Mouse (Mus musculus): ENCODE data around the gene Gm29797.
A peak's percentile ranks its signal among the peaks of the same experiment; 100 is the strongest.

The Gm29797 gene

DNA sequence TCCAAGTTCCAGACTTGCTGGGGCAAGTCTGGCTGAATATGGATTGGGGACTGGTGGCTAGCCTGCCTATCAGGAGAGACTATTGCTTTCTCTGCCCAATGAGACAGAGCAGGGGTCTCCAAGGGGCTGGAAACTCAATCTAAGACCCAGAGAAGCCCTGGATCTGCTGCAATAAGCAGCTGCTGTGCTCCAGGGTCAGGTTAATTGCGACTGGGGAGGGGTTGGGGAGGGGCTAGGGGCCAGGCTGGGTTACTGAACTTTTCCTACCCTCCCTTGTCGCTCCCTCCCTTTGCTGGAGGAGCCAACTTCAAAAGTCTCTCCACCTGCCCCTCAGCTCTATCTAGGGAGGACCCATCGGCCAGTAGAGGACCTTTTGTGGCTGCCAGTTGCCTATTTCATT is at the start of gene Gm29797:
TSS of gene Gm29797 (plus strand) at position 301 of the 400 bp plus-strand sequence.
- DNase-seq (ENCODE audit: low spot score in 2 of 2), result no peak

DNA sequence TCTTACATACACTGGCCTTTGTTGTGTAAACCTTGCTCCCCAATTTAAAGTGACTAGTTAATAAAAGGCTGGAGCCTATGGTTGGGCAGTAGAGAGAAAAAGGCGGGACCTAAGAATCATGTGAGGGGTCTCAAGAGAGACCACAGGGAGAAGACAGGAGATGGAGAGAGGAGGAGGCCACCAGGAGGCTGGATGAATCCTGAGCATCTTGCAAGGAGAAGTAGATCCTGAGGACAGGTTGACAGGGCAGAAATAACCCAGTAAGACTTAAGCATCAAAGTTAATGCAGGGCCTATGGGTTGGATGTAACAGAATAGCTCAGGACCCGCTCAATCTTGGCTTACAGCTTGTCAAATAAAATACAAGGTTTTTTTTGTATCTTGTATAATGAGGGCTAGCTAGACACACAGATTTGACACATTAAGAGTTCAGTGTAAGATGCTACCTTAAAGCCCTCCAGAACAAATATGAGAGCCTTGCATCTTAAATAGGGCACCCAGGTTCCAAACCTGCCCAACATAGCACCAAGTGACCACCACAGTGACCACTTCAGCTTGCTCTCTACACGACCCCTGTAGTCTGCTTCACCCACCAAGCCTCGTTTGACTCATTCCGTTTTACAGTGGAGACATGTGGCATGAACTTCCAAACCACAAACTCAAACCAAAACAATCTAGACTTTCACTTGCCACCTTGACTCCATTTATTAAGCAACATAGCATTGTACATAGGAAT is 37.9 kb upstream of the Gm29797 start:
- DNase-seq (ENCODE audit: low spot score in 2 of 2), result no peak

GRCm38 (mm10) chr2:181623401-181623800 is 33.4 kb upstream of the Gm29797 start:
- DNase-seq (ENCODE audit: low spot score in 2 of 2), result peak in 1 of 2 experiments; percentile 22

DNA sequence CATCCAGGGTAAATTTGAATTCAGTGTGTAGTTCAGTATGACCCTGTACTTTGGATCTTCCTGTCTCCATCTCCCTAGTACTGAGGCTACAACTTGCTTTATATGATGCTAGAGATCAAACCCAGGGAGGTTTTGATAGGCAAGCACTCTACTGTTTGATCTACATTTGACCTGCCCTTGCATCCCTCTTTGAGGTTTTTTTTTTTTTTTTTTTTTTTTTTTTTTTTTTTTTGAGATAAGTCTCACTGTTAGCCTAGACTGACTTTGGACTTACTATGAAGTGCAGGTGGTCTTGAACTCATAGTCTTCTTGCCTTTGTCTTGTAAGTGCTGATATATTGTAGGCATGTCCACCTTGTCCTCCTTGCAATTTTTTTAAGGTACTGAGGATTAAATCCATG is 28.4 kb upstream of the Gm29797 start:
- DNase-seq (ENCODE audit: low spot score in 2 of 2), result no peak

- DNase-seq (ENCODE audit: low spot score in 2 of 2), result no peak
These were observed 24.2 kb upstream of the Gm29797 start for GRCm38 (mm10) chr2:181632624-181633023.

DNA sequence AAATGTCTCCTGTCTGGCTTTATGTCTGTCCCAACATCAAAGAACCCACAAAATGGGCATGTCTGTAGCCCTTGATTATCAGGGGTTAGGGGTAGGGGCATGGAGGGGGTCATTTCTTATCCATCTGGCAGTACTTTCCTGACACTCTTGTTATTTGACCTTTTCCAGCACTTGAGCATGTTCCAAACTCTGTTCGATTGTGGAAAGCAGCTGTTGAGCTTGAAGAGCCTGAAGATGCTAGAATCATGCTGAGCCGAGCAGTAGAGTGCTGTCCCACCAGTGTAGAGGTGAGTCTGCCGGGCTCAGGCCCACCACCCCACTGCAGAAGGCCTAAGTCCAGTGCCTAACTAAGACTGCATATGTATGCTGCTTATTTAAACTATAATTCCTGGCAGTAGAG is 21.0 kb upstream of the Gm29797 start:
- no peak for DNase-seq (ENCODE audit: low spot score in 2 of 2)

DNA sequence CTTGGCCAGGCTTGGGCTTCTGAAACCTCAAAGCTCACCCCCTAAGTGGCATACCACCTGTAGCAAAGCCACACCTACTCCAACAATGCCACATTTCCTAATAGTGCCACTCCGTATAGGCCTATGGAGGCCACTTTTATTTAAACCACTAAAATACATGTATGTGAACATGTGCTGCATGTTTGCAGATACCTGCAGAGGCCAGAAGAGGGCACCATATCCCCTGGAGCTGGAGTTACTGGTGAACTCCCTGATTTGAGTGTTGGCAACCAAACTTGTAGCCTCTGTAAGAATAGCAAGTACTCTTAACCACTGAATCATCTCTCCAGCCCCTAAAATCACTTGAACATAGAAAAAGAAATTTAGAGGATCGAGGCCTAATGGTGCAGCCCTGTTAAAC is 12.5 kb upstream of the Gm29797 start:
- DNase-seq (ENCODE audit: low spot score in 2 of 2), result peak in 1 of 2 experiments; percentile 36

DNA sequence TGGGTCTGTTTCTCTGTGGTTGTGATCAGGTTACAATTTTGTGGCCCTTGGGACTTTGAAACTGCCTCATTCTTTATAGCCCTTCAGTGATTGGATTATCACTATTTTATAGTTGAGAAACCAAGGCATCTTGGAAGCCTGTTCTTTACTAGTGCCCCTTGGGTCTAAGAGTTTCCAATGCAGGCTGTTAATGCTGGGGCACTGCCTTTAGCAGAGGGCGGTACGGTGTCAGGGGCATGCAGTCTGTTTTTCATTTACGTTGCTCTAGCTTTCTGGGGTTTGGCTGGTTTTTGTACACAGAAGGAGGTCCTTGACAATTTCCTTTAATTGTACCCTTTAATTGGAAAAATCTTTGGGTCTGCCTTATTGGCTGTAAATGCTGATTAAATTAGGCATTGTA is 11.2 kb upstream of the Gm29797 start:
- DNase-seq (ENCODE audit: low spot score in 2 of 2), result no peak

GRCm38 (mm10) chr2:181646626-181647472 is 10.0 kb upstream of the Gm29797 start:
- no peak for DNase-seq (ENCODE audit: low spot score in 2 of 2)

DNA sequence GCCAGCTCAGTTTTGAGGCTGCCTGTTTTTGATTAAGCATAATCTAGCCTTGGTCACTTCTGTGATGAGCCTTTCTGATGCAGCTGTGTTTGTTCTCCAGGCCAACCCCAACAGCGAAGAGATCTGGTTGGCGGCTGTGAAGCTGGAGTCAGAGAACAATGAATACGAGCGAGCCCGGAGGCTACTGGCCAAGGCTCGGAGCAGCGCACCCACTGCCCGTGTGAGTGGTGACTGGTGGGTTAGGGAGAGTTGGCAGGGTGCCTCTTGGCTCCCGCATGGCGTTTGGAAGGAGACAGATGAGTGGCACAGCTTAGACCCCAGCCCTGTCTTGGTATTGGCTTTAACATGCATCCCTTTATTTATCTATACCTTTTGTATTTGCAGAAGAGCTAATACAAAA is 7.9 kb upstream of the Gm29797 start:
- no peak for DNase-seq (ENCODE audit: low spot score in 2 of 2)

DNA sequence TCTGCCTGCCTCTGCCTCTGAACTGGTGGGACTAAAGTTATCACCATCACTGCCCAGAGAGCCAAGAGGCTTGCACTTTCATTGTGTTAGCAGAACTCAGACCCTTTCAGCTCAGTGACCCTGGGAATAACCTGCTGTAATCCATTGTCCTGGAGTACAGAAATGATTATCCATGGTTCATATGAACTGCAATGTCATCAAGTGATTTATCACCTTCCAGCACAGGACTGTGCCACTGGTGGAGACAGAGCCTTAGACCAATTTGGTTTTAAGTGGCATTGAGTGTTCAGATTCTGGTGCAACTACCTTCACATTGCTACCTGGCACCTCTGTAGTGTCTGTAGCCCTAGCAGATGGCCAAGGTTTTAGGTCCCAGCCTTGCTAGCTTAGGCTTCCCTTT is 3.8 kb upstream of the Gm29797 start:
- no peak for DNase-seq (ENCODE audit: low spot score in 2 of 2)

- DNase-seq (ENCODE audit: low spot score in 2 of 2), result no peak
These were observed 3.3 kb upstream of the Gm29797 start for GRCm38 (mm10) chr2:181653523-181653922.

DNA sequence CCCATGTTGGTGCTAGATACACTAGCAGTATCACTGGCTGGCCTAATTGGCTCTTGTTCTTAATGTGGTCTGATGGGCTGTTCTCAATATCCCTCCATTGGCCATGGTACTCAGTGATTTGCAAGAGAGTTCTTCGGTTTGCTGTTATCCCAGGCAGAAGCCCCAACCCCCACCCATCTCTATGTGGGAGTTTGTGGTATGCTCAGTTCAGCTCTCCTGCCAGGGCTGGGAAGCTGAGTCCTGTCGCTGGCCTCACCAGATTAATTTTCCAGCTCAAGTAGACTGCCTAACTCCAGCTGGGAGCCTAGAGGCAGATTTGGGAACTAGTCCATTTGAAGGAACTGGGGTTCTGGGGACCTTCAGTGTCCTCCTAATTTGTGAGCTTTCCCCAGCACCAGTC is 607 bp downstream of the Gm29797 start:
- no peak for DNase-seq (ENCODE audit: low spot score in 2 of 2)

GRCm38 (mm10) chr2:181658528-181658927 is 1.7 kb downstream of the Gm29797 start:
- no peak for DNase-seq (ENCODE audit: low spot score in 2 of 2)

DNA sequence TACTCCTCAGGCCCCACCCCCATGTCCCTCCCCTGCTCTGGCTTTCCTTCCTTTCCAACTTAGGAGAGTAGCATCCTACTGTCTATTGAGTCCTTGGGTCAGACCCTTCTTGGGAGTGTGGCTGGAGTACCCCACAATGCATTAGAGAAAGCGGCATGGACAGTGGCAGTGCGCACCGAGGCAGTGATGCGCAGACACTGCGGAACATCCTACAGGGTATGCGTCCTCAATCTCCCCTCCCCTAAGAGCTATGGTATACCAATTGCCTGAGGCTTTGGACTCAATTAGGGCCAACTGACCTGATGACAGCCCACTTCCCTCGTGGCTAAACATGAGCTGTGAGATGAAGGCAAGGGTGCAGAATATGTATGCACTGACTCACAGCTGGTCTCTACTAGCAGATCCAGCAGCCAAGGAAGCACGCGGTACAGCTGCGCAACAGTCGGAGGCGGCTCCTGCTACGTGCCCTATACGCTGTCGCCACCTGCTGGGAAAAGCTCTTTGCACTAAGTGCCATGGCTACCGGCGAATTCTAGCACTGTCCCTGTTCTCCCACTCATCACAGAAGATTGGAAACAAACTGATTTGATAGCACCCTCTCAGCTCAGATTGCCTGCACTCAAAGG is 2.2 kb downstream of the Gm29797 start:
- DNase-seq (ENCODE audit: low spot score in 2 of 2), result peak in 1 of 2 experiments; percentile 78

- peak in 1 of 2 experiments; percentile 86 for DNase-seq (ENCODE audit: low spot score in 2 of 2)
These were observed 2.8 kb downstream of the Gm29797 start for GRCm38 (mm10) chr2:181659609-181660055.

GRCm38 (mm10) chr2:181662620-181663297 is 5.9 kb downstream of the Gm29797 start:
- no peak for DNase-seq (ENCODE audit: low spot score in 2 of 2)

DNA sequence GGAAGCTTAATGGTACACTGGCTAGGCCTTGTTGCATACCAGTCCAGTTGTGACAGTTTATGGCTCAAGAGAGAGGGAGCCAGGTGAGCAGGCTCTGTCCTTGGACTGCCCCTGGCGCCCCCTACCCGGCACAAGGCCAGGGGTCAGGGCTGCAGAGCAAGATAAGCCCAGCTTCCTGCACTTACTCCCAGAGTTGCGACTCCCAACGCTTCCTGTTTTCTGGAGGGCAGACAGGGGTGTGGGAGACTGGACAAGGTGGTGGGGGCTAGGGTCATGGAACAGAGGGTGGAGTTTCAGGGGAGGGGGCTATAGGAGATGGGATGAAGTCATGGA is 6.4 kb downstream of the Gm29797 start:
- no peak for DNase-seq (ENCODE audit: low spot score in 2 of 2)

GRCm38 (mm10) chr2:181670285-181670912 is 13.6 kb downstream of the Gm29797 start:
- no peak for DNase-seq (ENCODE audit: low spot score in 2 of 2)

- DNase-seq (ENCODE audit: low spot score in 2 of 2), result no peak
These were observed 14.1 kb downstream of the Gm29797 start for GRCm38 (mm10) chr2:181670913-181671311.

DNA sequence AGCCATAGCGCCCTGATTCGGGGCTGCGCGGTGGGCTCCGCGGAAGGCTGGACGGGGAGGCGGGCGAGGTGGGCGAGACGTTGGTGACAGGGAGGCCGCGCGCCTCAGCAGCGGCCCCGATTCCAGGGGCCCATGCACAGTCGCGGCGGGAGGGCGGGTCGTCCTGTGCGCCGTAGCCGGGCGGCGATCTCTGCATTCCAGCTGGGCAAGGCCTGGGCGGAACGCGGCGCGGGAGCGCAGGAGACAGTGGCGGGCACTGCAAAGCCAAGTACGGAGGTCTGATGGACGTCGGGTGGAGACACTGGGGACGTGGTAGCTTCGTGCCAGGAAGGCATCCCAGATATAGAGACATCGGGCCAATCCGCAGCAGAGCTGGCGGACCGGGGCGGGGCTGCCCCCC is 14.5 kb downstream of the Gm29797 start, which contains the start of gene Sox18:
TSS of gene Sox18 (minus strand) at position 315 of the 400 bp plus-strand sequence.
- DNase-seq (ENCODE audit: low spot score in 2 of 2), result no peak

All from left cerebral cortex, adult 9 months (tissue).